Mouse (Mus musculus): ENCODE data around the gene Rab8b. TPM values are rescaled to one million over a fixed set of nuclear protein-coding genes. Genes with fewer than 3 reads are reported as not detected.
A peak's percentile ranks its signal among the peaks of the same experiment; 100 is the strongest.
"Not testable (repeated sequence)": the region's sequence is repeated elsewhere in the genome, so short reads cannot be mapped to it uniquely, and the experiment has no call there.

The Rab8b gene
- polyA plus RNA-seq, 1 experiment from 2014 or later, result 28.6 TPM

DNA sequence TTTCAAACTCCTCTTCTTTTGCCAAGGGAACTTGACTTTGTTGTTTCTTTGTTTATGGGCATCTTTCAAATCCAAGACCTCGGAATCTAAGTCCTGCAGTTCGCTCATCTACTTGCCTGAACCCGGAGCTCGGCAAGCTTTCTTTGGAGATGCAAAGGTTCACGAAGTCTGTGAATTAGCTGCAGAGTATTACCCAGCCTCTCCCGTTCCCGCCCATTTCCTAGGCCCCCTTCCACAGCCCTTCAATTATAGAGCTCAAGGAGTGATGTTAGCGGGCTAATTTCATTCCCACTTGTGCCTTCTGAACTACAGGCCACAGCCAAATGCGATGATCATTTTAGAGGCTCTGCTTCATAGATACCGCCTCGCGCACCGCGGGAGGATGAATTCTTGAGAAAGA is 494 bp upstream of the Rab8b start:
- Histone ChIP-seq H3K4me2 (ENCODE audit: low read depth, low read length) (peak overlapping the region; percentile 67), H3K27ac (ENCODE audit: low read length) (peak overlapping the region; percentile 75), H3K27me3 (ENCODE audit: control insufficient read depth, insufficient read depth, low read length) (no peaks in the 10 kb centered on the region), H3K4me1 (ENCODE audit: control insufficient read depth, insufficient read depth, low read length) (peaks cover 14% of the 10 kb centered on the region), H3K9me3 (replicated peaks; ENCODE audit: control insufficient read depth, low read length) (0 out of 2 replicates have a peak, but pooled peaks cover 3% of the 10 kb centered on the region), H3K9ac (ENCODE audit: low read length) (peak overlapping the region; percentile 64), H3K4me3 (replicated peaks; ENCODE audit: low read length) (peak overlapping the region; percentile 99), H3K36me3 (ENCODE audit: control insufficient read depth, insufficient read depth, low read length) (no peaks in the 10 kb centered on the region)
- peak; percentile 48 for ATAC-seq (ENCODE audit: insufficient read depth, low FRiP score)
- WGBS, result 0% methylated on average over 14 of the region's 14 CpGs

DNA sequence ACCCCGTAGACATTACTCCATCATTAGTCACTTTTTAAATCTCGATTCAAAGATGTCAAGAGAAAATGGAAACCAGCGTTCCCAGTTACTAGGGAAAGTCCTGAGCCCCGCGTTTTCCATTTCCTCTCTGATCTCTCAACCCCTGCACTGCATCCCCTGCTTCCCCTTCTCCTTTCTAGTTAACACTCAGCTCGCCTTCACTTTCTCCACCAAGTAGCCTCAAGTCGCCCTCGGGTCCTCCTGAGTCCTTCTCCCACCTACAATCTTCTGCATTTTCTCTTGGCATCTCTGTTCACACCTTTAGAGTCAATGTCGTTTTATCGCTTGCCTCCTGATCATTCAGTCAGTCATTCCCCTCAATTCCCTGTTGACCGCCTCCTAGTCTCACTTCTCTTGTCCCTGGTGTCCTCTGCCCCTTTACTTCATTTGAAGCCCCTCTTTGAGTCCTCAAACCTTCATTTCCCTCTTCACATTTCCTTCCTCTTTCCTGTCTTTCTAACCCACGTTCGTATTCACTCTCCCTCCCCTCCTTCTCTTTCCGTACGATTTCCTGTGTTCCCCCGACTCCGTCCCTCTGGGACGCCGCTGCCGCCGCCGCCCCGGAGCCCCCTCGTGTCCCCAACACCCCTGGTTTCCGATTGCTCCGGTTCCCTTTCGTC is 686 bp downstream of the Rab8b start:
- 2% methylated on average over 27 of the region's 27 CpGs for WGBS

GRCm38 (mm10) chr9:66917892-66918255 is 1.6 kb downstream of the Rab8b start:
- no peaks in the 10 kb centered on the region for H3K36me3 ChIP-seq (ENCODE audit: control insufficient read depth, insufficient read depth, low read length)
- H3K9me3 ChIP-seq (replicated peaks; ENCODE audit: control insufficient read depth, low read length), result 0 out of 2 replicates have a peak, but pooled peaks cover 3% of the 10 kb centered on the region
- H3K27me3 ChIP-seq (ENCODE audit: control insufficient read depth, insufficient read depth, low read length), result no peaks in the 10 kb centered on the region
- peak overlapping the region; percentile 83 for H3K4me2 ChIP-seq (ENCODE audit: low read depth, low read length)
- WGBS, result 60% methylated on average over 1 of the region's 1 CpGs
- H3K9ac ChIP-seq (ENCODE audit: low read length), result no peak overlapping the region
- no peak overlapping the region for H3K27ac ChIP-seq (ENCODE audit: low read length)
- no peak for ATAC-seq (ENCODE audit: insufficient read depth, low FRiP score)
- H3K4me3 ChIP-seq (replicated peaks; ENCODE audit: low read length), result no peak overlapping the region; the same call in 1 of the 2 replicates
- peaks cover 29% of the 10 kb centered on the region for H3K4me1 ChIP-seq (ENCODE audit: control insufficient read depth, insufficient read depth, low read length)

More for the DNA sequence above, 686 bp downstream of the Rab8b start:
- H3K9me3 ChIP-seq (replicated peaks; ENCODE audit: control insufficient read depth, low read length), result 0 out of 2 replicates have a peak, but pooled peaks cover 3% of the 10 kb centered on the region
- H3K27me3 ChIP-seq (ENCODE audit: control insufficient read depth, insufficient read depth, low read length), result no peaks in the 10 kb centered on the region
- peak overlapping the region; percentile 97 for H3K9ac ChIP-seq (ENCODE audit: low read length)
- peak overlapping the region; percentile 83 for H3K4me2 ChIP-seq (ENCODE audit: low read depth, low read length)
- H3K27ac ChIP-seq (ENCODE audit: low read length), result peak overlapping the region; percentile 90
- peak overlapping the region; percentile 99 for H3K4me3 ChIP-seq (replicated peaks; ENCODE audit: low read length)
- peaks cover 24% of the 10 kb centered on the region for H3K4me1 ChIP-seq (ENCODE audit: control insufficient read depth, insufficient read depth, low read length)
- ATAC-seq (ENCODE audit: insufficient read depth, low FRiP score), result no peak
- H3K36me3 ChIP-seq (ENCODE audit: control insufficient read depth, insufficient read depth, low read length), result no peaks in the 10 kb centered on the region

GRCm38 (mm10) chr9:66917216-66917891 is 2.1 kb downstream of the Rab8b start:
- Histone ChIP-seq H3K27ac (ENCODE audit: low read length) (no peak overlapping the region), H3K4me3 (replicated peaks; ENCODE audit: low read length) (no peak overlapping the region), H3K4me2 (ENCODE audit: low read depth, low read length) (no peak overlapping the region), H3K9me3 (replicated peaks; ENCODE audit: control insufficient read depth, low read length) (0 out of 2 replicates have a peak, but pooled peaks cover 3% of the 10 kb centered on the region), H3K27me3 (ENCODE audit: control insufficient read depth, insufficient read depth, low read length) (no peaks in the 10 kb centered on the region), H3K4me1 (ENCODE audit: control insufficient read depth, insufficient read depth, low read length) (peaks cover 29% of the 10 kb centered on the region), H3K9ac (ENCODE audit: low read length) (no peak overlapping the region), H3K36me3 (ENCODE audit: control insufficient read depth, insufficient read depth, low read length) (no peaks in the 10 kb centered on the region)
- WGBS, result 82% methylated on average over 8 of the region's 8 CpGs
- no peak for ATAC-seq (ENCODE audit: insufficient read depth, low FRiP score)

DNA sequence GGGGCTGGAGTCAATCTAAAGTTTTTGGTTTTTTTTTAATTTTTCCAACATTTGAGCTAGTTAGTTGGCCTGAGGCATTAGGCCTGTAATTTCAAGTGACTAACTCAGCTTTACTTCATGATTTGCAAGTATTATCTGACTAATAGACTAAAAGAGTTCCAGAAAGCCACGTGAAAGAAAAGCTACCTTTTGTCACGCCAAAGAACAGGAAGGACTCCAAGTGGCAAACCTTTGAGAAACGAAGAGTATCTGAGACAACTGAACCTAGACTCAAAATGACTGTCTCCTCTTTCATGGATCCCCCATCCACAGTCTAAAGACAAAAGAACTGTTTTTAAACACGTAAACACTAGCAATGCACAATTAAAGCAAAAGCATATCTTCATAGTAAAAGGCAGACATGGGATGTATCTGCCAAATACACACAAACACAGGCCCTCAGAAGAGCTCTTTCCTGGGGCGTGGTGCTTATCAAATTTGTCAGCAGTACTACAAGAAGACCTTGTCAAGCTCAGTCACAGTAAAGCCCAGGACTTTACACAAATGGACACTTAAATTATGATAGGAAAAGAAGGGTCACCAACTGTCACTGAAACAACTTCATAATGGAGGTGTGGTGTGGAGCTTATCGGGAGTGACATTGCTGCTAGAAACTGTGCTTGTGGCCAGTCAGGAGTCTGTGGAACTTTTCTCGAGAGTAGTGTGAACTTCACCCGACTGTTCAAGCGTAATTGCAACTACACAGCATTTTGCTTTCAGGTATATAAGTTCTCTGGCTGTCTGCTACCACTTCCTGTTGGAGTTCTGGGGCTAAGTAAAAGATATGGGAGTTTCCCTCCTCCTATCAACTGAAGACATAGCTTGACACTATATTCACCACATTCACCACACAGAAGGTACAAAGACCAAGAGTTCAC is 3.4 kb downstream of the Rab8b start:
- WGBS, result 71% methylated on average over 9 of the region's 9 CpGs
- Histone ChIP-seq H3K27me3 (ENCODE audit: control insufficient read depth, insufficient read depth, low read length) (no peaks in the 10 kb centered on the region), H3K4me3 (replicated peaks; ENCODE audit: low read length) (no peak overlapping the region), H3K36me3 (ENCODE audit: control insufficient read depth, insufficient read depth, low read length) (no peaks in the 10 kb centered on the region), H3K4me2 (ENCODE audit: low read depth, low read length) (no peak overlapping the region), H3K9ac (ENCODE audit: low read length) (no peak overlapping the region), H3K9me3 (replicated peaks; ENCODE audit: control insufficient read depth, low read length) (no peaks in the 10 kb centered on the region), H3K4me1 (ENCODE audit: control insufficient read depth, insufficient read depth, low read length) (peaks cover 29% of the 10 kb centered on the region), H3K27ac (ENCODE audit: low read length) (peak overlapping the region; percentile 4)
- no peak for ATAC-seq (ENCODE audit: insufficient read depth, low FRiP score)

GRCm38 (mm10) chr9:66915401-66915800 is 4.1 kb downstream of the Rab8b start:
- no peak for ATAC-seq (ENCODE audit: insufficient read depth, low FRiP score)
- WGBS, result 58% methylated on average over 5 of the region's 5 CpGs

GRCm38 (mm10) chr9:66914540-66914939 is 4.9 kb downstream of the Rab8b start:
- H3K27ac ChIP-seq (ENCODE audit: low read length), result peak overlapping the region; percentile 70; the same call in 1 of the 2 replicates
- peaks cover 32% of the 10 kb centered on the region for H3K4me1 ChIP-seq (ENCODE audit: control insufficient read depth, insufficient read depth, low read length)
- no peak for ATAC-seq (ENCODE audit: insufficient read depth, low FRiP score)
- H3K36me3 ChIP-seq (ENCODE audit: control insufficient read depth, insufficient read depth, low read length), result no peaks in the 10 kb centered on the region
- H3K9me3 ChIP-seq (replicated peaks; ENCODE audit: control insufficient read depth, low read length), result no peaks in the 10 kb centered on the region
- no peak overlapping the region for H3K4me3 ChIP-seq (replicated peaks; ENCODE audit: low read length)
- 57% methylated on average over 3 of the region's 3 CpGs for WGBS
- H3K27me3 ChIP-seq (ENCODE audit: control insufficient read depth, insufficient read depth, low read length), result no peaks in the 10 kb centered on the region
- H3K9ac ChIP-seq (ENCODE audit: low read length), result no peak overlapping the region
- no peak overlapping the region for H3K4me2 ChIP-seq (ENCODE audit: low read depth, low read length)

More at GRCm38 (mm10) chr9:66915401-66915800, 4.1 kb downstream of the Rab8b start:
- H3K4me1 ChIP-seq (ENCODE audit: control insufficient read depth, insufficient read depth, low read length), result peaks cover 29% of the 10 kb centered on the region
- H3K4me2 ChIP-seq (ENCODE audit: low read depth, low read length), result peak overlapping the region; percentile 6; the same call in 1 of the 2 replicates
- H3K4me3 ChIP-seq (replicated peaks; ENCODE audit: low read length), result no peak overlapping the region
- H3K27ac ChIP-seq (ENCODE audit: low read length), result peak overlapping the region; percentile 70
- H3K27me3 ChIP-seq (ENCODE audit: control insufficient read depth, insufficient read depth, low read length), result no peaks in the 10 kb centered on the region
- no peaks in the 10 kb centered on the region for H3K9me3 ChIP-seq (replicated peaks; ENCODE audit: control insufficient read depth, low read length)
- H3K36me3 ChIP-seq (ENCODE audit: control insufficient read depth, insufficient read depth, low read length), result no peaks in the 10 kb centered on the region
- H3K9ac ChIP-seq (ENCODE audit: low read length), result no peak overlapping the region

DNA sequence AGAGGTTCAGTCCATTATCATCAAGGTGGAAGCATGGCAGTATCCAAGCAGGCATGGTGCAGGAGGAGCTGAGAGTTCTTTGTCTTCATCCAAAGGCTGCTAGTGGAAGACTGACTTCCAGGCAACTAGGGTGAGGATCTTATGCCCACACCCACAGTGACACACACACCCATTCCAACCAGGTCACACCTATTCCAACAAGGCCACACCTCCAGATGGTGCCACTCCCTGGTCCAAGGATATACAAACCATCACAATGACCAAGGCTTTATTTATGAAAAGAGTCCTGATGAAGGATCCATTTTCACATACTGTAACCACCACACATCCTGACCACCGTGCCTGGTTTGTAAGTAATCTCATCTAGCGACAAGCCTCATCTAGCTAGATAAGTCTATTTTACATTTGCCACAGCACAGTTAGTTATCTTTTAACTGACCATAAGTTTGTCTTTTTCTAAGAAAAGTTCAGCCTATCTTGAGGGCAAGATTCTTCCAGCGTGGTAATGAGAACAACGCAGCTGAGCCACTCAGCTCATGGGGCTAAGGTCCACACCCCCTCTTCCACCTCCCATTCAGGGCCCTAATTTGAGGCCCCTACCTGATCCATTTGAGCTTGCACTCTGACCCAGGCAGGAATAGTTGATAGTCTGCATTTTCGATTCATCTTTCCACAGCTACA is 6.1 kb downstream of the Rab8b start:
- H3K27ac ChIP-seq (ENCODE audit: low read length), result not testable (repeated sequence)
- H3K4me1 ChIP-seq (ENCODE audit: control insufficient read depth, insufficient read depth, low read length), result peaks cover 37% of the 10 kb centered on the region

More for the DNA sequence above, 6.1 kb downstream of the Rab8b start:
- H3K4me2 ChIP-seq (ENCODE audit: low read depth, low read length); ATAC-seq (ENCODE audit: insufficient read depth, low FRiP score); H3K4me3 ChIP-seq (replicated peaks; ENCODE audit: low read length); H3K9me3 ChIP-seq (replicated peaks; ENCODE audit: control insufficient read depth, low read length); H3K27me3 ChIP-seq (ENCODE audit: control insufficient read depth, insufficient read depth, low read length); H3K36me3 ChIP-seq (ENCODE audit: control insufficient read depth, insufficient read depth, low read length); H3K9ac ChIP-seq (ENCODE audit: low read length): not testable (repeated sequence)
- 87% methylated on average over 5 of the region's 5 CpGs for WGBS
